Mouse (Mus musculus) heart, postnatal 25 days (tissue): Measurements from ENCODE around the gene Ifna14. TPM values are rescaled to one million over a fixed set of nuclear protein-coding genes. Genes with fewer than 3 reads are reported as not detected.

Source experiments
- total RNA-seq, 2 experiments: library from RNA; stranded (reverse); gene quantifications; 2 replicates each; pipeline ENCODE4 v1.2.3; 2021

Gene Ifna14
- total RNA-seq, 2 experiments from 2014 or later = not detected

Other genes starting within 250 kb of the Ifna14 start
- gene Hacd4, start 132.9 kb downstream of the Ifna14 start, total RNA-seq = 1 to 10 TPM; 5.3 to 5.9 TPM
- gene Ifnb1, start 49.0 kb downstream of the Ifna14 start, total RNA-seq = not detected
- gene Ifna15, start 13.6 kb downstream of the Ifna14 start, total RNA-seq = not detected
- not detected for gene Ifna9, start 20.6 kb upstream of the Ifna14 start, total RNA-seq
- not detected for gene Ifna12, start 31.6 kb upstream of the Ifna14 start, total RNA-seq
- gene C87499, start 62.6 kb upstream of the Ifna14 start, total RNA-seq = not detected
- gene Ifna13, start 72.7 kb upstream of the Ifna14 start, total RNA-seq = not detected
- not detected for gene Ifna16, start 105.1 kb upstream of the Ifna14 start, total RNA-seq
- gene Ifna2, start 112.1 kb upstream of the Ifna14 start, total RNA-seq = not detected
- gene Ifnab, start 119.6 kb upstream of the Ifna14 start, total RNA-seq = not detected
- under 1 TPM; 0.50 to 0.57 TPM for gene Gm26566, start 150.0 kb upstream of the Ifna14 start, total RNA-seq
- 10 to 100 TPM; 67.0 to 74.9 TPM for gene Klhl9, start 150.7 kb upstream of the Ifna14 start, total RNA-seq
- gene Gm13271, start 183.1 kb upstream of the Ifna14 start, total RNA-seq = not detected
- gene Gm13283, start 188.3 kb upstream of the Ifna14 start, total RNA-seq = not detected
- not detected for gene Gm13290, start 202.0 kb upstream of the Ifna14 start, total RNA-seq
- not detected for gene Gm13289, start 205.1 kb upstream of the Ifna14 start, total RNA-seq
- gene Gm13272, start 208.1 kb upstream of the Ifna14 start, total RNA-seq = not detected
- gene Ifnz, start 210.3 kb upstream of the Ifna14 start, total RNA-seq = under 1 TPM in 1 of 2 experiments, not detected in 1; 0.18 TPM
- gene Gm13276, start 213.9 kb upstream of the Ifna14 start, total RNA-seq = not detected
- not detected for gene Gm13277, start 216.8 kb upstream of the Ifna14 start, total RNA-seq
- not detected for gene Gm13278, start 219.8 kb upstream of the Ifna14 start, total RNA-seq
- not detected for gene Gm13275, start 222.7 kb upstream of the Ifna14 start, total RNA-seq
- gene Gm13279, start 225.6 kb upstream of the Ifna14 start, total RNA-seq = not detected
- gene Gm13285, start 227.9 kb upstream of the Ifna14 start, total RNA-seq = under 1 TPM in 1 of 2 experiments, not detected in 1; 0.22 TPM
- gene Gm13287, start 231.5 kb upstream of the Ifna14 start, total RNA-seq = not detected
- not detected for gene Gm13288, start 233.7 kb upstream of the Ifna14 start, total RNA-seq
- not detected for gene Ifna7, start 244.4 kb upstream of the Ifna14 start, total RNA-seq
- gene Ifna11, start 248.2 kb upstream of the Ifna14 start, total RNA-seq = not detected